Mouse (Mus musculus) adrenal gland, postnatal 25 days (tissue): Measurements from ENCODE around the gene Zswim3. TPM values are rescaled to one million over a fixed set of nuclear protein-coding genes. Genes with fewer than 3 reads are reported as not detected.
A peak's percentile ranks its signal among the peaks of the same experiment; 100 is the strongest.
"Not testable (repeated sequence)": the region's sequence is repeated elsewhere in the genome, so short reads cannot be mapped to it uniquely, and the experiment has no call there.

Source experiments
- DNase-seq: peaks from one replicate; pipeline ENCODE4 v3.0.0; 2021; ENCODE audit warnings: mixed read lengths
- total RNA-seq: library from RNA; stranded (reverse); gene quantifications from 2 replicates; pipeline ENCODE4 v1.2.3, GENCODE M21; 2021

Gene Zswim3
- total RNA-seq, 1 experiment from 2014 or later, result 4.3 TPM

DNA sequence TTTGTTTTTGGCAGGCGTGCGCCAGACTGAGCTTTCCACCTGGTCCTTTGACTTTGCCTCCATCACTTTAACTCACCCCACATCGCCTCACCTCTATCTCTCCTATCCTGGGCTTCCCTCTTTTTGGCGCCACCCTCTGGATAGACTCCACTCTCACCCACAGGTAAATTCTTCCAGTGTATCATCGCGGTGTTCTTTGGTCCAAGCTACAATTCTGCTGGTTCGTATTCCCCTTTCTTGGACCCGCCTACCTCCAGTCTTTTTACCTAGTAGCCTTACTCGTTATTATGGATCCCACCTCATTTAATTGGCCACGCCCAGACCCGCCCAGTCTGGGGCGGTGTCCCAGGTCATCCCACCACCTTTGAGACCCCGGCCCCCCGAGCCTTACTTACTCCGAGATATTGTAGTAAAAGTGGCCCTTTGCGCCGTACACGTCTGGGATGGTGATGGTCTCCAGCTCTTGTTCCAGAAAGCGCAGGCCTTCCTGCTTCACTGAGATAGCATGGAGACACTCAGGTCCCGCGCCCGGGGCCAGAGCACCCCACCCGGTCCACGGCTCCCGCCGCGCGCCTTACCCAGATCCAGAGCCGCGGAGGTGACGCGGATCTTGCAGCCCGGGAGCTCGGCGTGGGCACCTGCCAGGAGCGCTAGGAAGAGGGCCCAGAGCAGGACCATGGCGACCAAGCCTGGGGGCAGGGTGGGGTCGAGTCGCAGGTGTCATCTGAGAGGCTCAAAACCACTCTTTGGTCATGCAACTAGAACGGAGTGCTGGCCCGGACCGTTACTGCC is 51.6 kb downstream of the Zswim3 start:
- DNase-seq, result no peak

GRCm38 (mm10) chr2:164857101-164857821 is 52.4 kb downstream of the Zswim3 start, which contains the start of gene Pltp:
TSS of gene Pltp (minus strand) at chr2:164857711.
- DNase-seq, result peak; percentile 41

- no peak for DNase-seq
Measured at GRCm38 (mm10) chr2:164857842-164858553, 53.1 kb downstream of the Zswim3 start.

- no peak for DNase-seq
Measured at GRCm38 (mm10) chr2:164859155-164859554, 54.3 kb downstream of the Zswim3 start.

DNA sequence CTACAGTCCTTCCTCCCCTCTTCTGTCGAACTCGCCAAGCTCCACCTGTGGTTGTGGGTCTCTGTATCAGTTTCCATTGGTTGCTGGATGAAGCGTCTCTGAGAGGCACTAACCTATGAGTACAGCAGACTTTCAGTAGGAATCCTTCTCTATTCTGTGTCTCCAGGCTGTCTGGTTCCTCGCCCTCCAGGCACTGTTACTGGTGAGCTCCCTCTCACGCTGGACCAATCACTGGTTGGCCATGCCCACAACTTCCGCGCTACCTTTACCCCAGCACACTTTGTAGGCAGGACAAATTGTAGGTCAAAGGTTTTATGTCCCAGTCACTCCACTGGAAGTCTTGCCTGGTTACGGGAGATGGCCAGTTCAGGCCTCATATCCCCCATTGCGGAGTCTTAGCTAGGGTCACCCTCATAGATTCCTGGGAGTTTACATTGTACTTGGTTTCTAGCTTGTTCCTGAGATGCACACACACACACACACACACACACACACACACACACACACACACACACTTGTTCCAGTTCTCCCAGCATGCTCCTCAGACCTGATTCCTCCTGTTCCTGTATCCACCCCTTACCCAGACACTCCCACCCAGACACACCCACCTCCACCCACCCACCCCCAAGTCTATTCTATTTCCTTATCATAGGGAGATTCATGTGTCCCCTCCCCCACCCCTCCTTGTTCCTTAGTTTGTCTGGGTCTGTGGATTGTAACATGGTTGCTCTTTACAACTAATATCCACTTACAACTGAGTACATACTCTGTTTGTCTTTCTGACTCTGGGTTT is 54.9 kb downstream of the Zswim3 start:
- no peak for DNase-seq

DNA sequence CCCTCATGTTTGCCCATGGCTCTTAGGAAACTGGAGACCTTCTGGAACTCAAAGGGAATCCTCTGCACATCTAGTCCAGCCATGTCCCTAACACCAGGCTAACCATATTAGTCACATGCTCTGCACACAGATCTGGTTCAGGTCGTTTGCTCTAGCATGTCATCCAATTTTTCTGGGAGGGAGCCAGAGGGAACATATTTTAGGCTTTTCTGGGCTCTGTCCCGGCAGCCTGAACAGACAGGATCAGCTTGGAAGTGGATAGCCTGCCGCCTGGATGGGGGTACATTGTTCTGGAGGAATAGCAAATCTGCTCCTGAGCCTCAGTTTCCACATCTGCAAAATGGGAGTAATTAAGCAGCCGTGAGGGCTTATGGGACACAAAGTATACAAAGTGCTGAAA is 56.2 kb downstream of the Zswim3 start:
- no peak for DNase-seq

GRCm38 (mm10) chr2:164862179-164862861 is 57.4 kb downstream of the Zswim3 start:
- peak; percentile 67 for DNase-seq

- DNase-seq, result not testable (repeated sequence)
Measured at GRCm38 (mm10) chr2:164863411-164863810, 58.5 kb downstream of the Zswim3 start.

GRCm38 (mm10) chr2:164864593-164864992 is 59.7 kb downstream of the Zswim3 start:
- DNase-seq, result no peak

- DNase-seq, result peak; percentile 60
Measured at GRCm38 (mm10) chr2:164866741-164867551, 62.0 kb downstream of the Zswim3 start.

GRCm38 (mm10) chr2:164867566-164867965 is 62.7 kb downstream of the Zswim3 start:
- DNase-seq, result no peak

- DNase-seq, result no peak
Measured at GRCm38 (mm10) chr2:164868491-164868890, 63.6 kb downstream of the Zswim3 start.

Other genes starting within 250 kb of the Zswim3 start
- not detected in 2 replicates for gene Wfdc2, start 242.7 kb upstream of the Zswim3 start, total RNA-seq
- gene Spint3, start 231.6 kb upstream of the Zswim3 start, total RNA-seq, result not detected in 2 replicates
- gene Wfdc6a, start 219.7 kb upstream of the Zswim3 start, total RNA-seq, result 0.58 TPM in 1 of 2 replicates, not detected in the other
- not detected in 2 replicates for gene Eppin, start 211.5 kb upstream of the Zswim3 start, total RNA-seq
- not detected in 2 replicates for gene Wfdc6b, start 191.6 kb upstream of the Zswim3 start, total RNA-seq
- gene Wfdc8, start 191.5 kb upstream of the Zswim3 start, total RNA-seq, result not detected in 2 replicates
- not detected in 2 replicates for gene Wfdc16, start 166.3 kb upstream of the Zswim3 start, total RNA-seq
- not detected in 2 replicates for gene Wfdc10, start 149.1 kb upstream of the Zswim3 start, total RNA-seq
- not detected in 2 replicates for gene Wfdc9, start 148.5 kb upstream of the Zswim3 start, total RNA-seq
- not detected in 2 replicates for gene Wfdc11, start 131.0 kb upstream of the Zswim3 start, total RNA-seq
- gene Wfdc13, start 120.0 kb upstream of the Zswim3 start, total RNA-seq, result not detected in 2 replicates
- not detected in 2 replicates for gene Spint4, start 106.6 kb upstream of the Zswim3 start, total RNA-seq
- gene Spint5, start 89.8 kb upstream of the Zswim3 start, total RNA-seq, result not detected in 2 replicates
- 0.39 and 0.57 TPM in 2 replicates for gene Wfdc3, start 59.2 kb upstream of the Zswim3 start, total RNA-seq
- gene Dnttip1, start 59.1 kb upstream of the Zswim3 start, total RNA-seq, result 43.5 and 45.3 TPM in 2 replicates
- 9.9 and 14.1 TPM in 2 replicates for gene Ube2c, start 35.2 kb upstream of the Zswim3 start, total RNA-seq
- gene Tnnc2, start 25.1 kb upstream of the Zswim3 start, total RNA-seq, result not detected in 2 replicates
- 36.6 and 50.0 TPM in 2 replicates for gene Snx21, start 19.3 kb upstream of the Zswim3 start, total RNA-seq
- 28.9 and 36.0 TPM in 2 replicates for gene Acot8, start 216 bp upstream of the Zswim3 start, total RNA-seq
- gene Zswim1, start 17.6 kb downstream of the Zswim3 start, total RNA-seq, result 11.9 and 14.2 TPM in 2 replicates
- not detected in 2 replicates for gene Spata25, start 23.4 kb downstream of the Zswim3 start, total RNA-seq
- gene Ctsa, start 27.8 kb downstream of the Zswim3 start, total RNA-seq, result 108 and 121 TPM in 2 replicates
- 1.3 and 2.2 TPM in 2 replicates for gene Neurl2, start 28.4 kb downstream of the Zswim3 start, total RNA-seq
- 12.7 and 16.2 TPM in 2 replicates for gene Pltp, start 52.6 kb downstream of the Zswim3 start, total RNA-seq
- gene Pcif1, start 74.2 kb downstream of the Zswim3 start, total RNA-seq, result 46.6 and 60.9 TPM in 2 replicates
- gene Zfp335, start 106.7 kb downstream of the Zswim3 start, total RNA-seq, result 21.2 and 23.9 TPM in 2 replicates
- 0.33 and 0.43 TPM in 2 replicates for gene Mmp9, start 135.7 kb downstream of the Zswim3 start, total RNA-seq
- gene Slc12a5, start 155.7 kb downstream of the Zswim3 start, total RNA-seq, result 7.2 and 10.6 TPM in 2 replicates
- gene Ncoa5, start 229.8 kb downstream of the Zswim3 start, total RNA-seq, result 34.1 and 46.2 TPM in 2 replicates